Comparison of ENCODE assay signal across 17 mouse cellular contexts in the genomic region with DNA sequence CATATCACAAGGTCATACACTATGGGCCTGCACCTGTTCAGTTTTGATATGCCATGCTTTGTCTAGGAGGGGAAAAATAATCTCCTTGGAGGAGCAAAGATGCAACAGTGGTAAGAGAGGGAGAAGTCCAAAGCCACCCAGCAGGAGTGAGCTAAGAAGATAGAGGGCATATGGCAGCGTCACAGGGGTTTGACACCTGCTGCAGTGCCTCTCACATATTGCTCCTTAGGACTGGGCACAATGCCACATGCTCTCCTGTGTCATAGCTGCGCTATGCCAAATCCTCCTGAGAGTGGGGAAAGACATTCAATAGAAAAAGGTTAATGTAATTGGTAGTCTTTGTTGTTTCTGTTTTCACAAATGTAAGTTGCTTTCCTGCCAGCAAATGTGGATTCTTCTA.
DNase-seq lines count a peak whose midpoint lies in the region; ATAC-seq and TF ChIP-seq lines count a peak whose summit lies in the region.
"Had no signal": no experiment of that assay in that cellular context is flagged by ENCODE, and none has a peak within 500 bp of the region (broad histone marks: within the 10 kb centered on the region; RNA-seq: fewer than 3 reads in every experiment).

No protein-coding gene starts in this region.

- no peaks in the 10 kb centered on the region for H3K27me3 ChIP-seq in heart, postnatal 0 days (ENCODE audit: control insufficient read depth, insufficient read depth, low read length)
- H3K27me3 ChIP-seq in midbrain, embryonic 15.5 days (replicated peaks): no peaks in the 10 kb centered on the region
- no peaks in the 10 kb centered on the region for H3K27me3 ChIP-seq in midbrain, embryonic 13.5 days
- H3K27me3 ChIP-seq: heart, embryonic 13.5 days; hindbrain, embryonic 13.5 days; liver, embryonic 12.5 days; lung, embryonic 15.5 days had no signal

- peak; percentile 11 for DNase-seq in heart, postnatal 0 days (ENCODE audit: low spot score)
- no peak for DNase-seq in heart, adult 8-10 months (ENCODE audit: low spot score)
- peak; percentile 96 for DNase-seq in cerebellum, adult 8-10 months
- no peak for DNase-seq in right cerebral cortex, postnatal 10 days (ENCODE audit: low spot score in 2 of 2)
- DNase-seq in testis, postnatal 10 days (ENCODE audit: low spot score): no peak
- DNase-seq: kidney, adult 11 months; kidney, postnatal 36 days; right cerebral cortex, adult 18-20 months; thymus, postnatal 25 days had no signal

- no peak for TF ChIP-seq EP300 in heart, postnatal 0 days (IDR thresholded peaks at IDR 0.05; ENCODE audit: low read depth)

- H3K4me2 ChIP-seq in heart, postnatal 0 days (ENCODE audit: low read depth, low read length): no peak overlapping the region
- H3K4me2 ChIP-seq in midbrain, embryonic 15.5 days: no peak overlapping the region
- no peak overlapping the region for H3K4me2 ChIP-seq in midbrain, embryonic 13.5 days (replicated peaks)
- H3K4me2 ChIP-seq: heart, embryonic 13.5 days; hindbrain, embryonic 13.5 days; liver, embryonic 12.5 days; lung, embryonic 15.5 days had no signal

- no peak for TF ChIP-seq CTCF in heart, postnatal 0 days (IDR thresholded peaks at IDR 0.05; ENCODE audit: low read depth)

- no peak overlapping the region for H3K9ac ChIP-seq in heart, postnatal 0 days (replicated peaks; ENCODE audit: low read depth, low read length)
- no peak overlapping the region for H3K9ac ChIP-seq in midbrain, embryonic 15.5 days
- H3K9ac ChIP-seq in midbrain, embryonic 13.5 days (replicated peaks): no peak overlapping the region
- H3K9ac ChIP-seq: heart, embryonic 13.5 days; hindbrain, embryonic 13.5 days; liver, embryonic 12.5 days; lung, embryonic 15.5 days had no signal

- 0 out of 2 replicates have a peak, but pooled peaks cover 8% of the 10 kb centered on the region for H3K9me3 ChIP-seq in heart, postnatal 0 days (replicated peaks; ENCODE audit: control insufficient read depth, low read length)
- peaks cover 3% of the 10 kb centered on the region; the same call in 1 of the 2 replicates for H3K9me3 ChIP-seq in midbrain, embryonic 15.5 days
- H3K9me3 ChIP-seq in midbrain, embryonic 13.5 days: peaks cover 9% of the 10 kb centered on the region
- H3K9me3 ChIP-seq: heart, embryonic 13.5 days; limb, embryonic 10.5 days; liver, embryonic 12.5 days; lung, embryonic 15.5 days had no signal

- WGBS in heart, postnatal 0 days: 25% methylated on average over 2 of the region's 2 CpGs
- 46% methylated on average over 2 of the region's 2 CpGs for WGBS in midbrain, embryonic 15.5 days
- 53% methylated on average over 2 of the region's 2 CpGs for WGBS in midbrain, embryonic 13.5 days

- no peaks in the 10 kb centered on the region for H3K4me1 ChIP-seq in heart, postnatal 0 days (ENCODE audit: control insufficient read depth, insufficient read depth)
- H3K4me1 ChIP-seq in midbrain, embryonic 15.5 days: no peaks in the 10 kb centered on the region
- 0 out of 2 replicates have a peak, but pooled peaks cover 4% of the 10 kb centered on the region for H3K4me1 ChIP-seq in midbrain, embryonic 13.5 days (replicated peaks)
- H3K4me1 ChIP-seq: heart, embryonic 13.5 days; limb, embryonic 10.5 days; liver, embryonic 12.5 days; lung, embryonic 15.5 days had no signal

- no peak overlapping the region for H3K4me3 ChIP-seq in heart, postnatal 0 days (ENCODE audit: low read depth, low read length)
- no peak overlapping the region for H3K4me3 ChIP-seq in midbrain, embryonic 15.5 days
- H3K4me3 ChIP-seq in midbrain, embryonic 13.5 days (replicated peaks): no peak overlapping the region
- H3K4me3 ChIP-seq: heart, embryonic 13.5 days; hindbrain, embryonic 13.5 days; limb, embryonic 10.5 days; liver, embryonic 12.5 days; lung, embryonic 15.5 days; myocyte had no signal

- H3K36me3 ChIP-seq in heart, postnatal 0 days (replicated peaks; ENCODE audit: control insufficient read depth, insufficient read depth, low read length): no peaks in the 10 kb centered on the region
- 0 out of 2 replicates have a peak, but pooled peaks cover 5% of the 10 kb centered on the region for H3K36me3 ChIP-seq in midbrain, embryonic 15.5 days (replicated peaks)
- peaks cover 28% of the 10 kb centered on the region for H3K36me3 ChIP-seq in midbrain, embryonic 13.5 days
- H3K36me3 ChIP-seq: heart, embryonic 13.5 days; limb, embryonic 10.5 days; liver, embryonic 12.5 days; lung, embryonic 15.5 days had no signal

- H3K27ac ChIP-seq in heart, postnatal 0 days (ENCODE audit: low read depth): no peak overlapping the region
- H3K27ac ChIP-seq in midbrain, embryonic 15.5 days: no peak overlapping the region
- no peak overlapping the region for H3K27ac ChIP-seq in midbrain, embryonic 13.5 days
- H3K27ac ChIP-seq: heart, embryonic 13.5 days; hindbrain, embryonic 13.5 days; limb, embryonic 10.5 days; liver, embryonic 12.5 days; lung, embryonic 15.5 days had no signal

- ATAC-seq in heart, postnatal 0 days (ENCODE audit: insufficient read depth, low read depth): no peak
- 0 out of 2 replicates have a peak, but pooled peaks have one; percentile 33 for ATAC-seq in midbrain, embryonic 15.5 days (replicated peaks)
- ATAC-seq in midbrain, embryonic 13.5 days: no peak
- ATAC-seq: liver, embryonic 12.5 days had no signal

Comparison
In these comparisons a context has a peak if more than half of its experiments do, and no peak if none do; other contexts are left out.
1. DNase-seq: peak in heart, postnatal 0 days (single experiment) and cerebellum, adult 8-10 months (single experiment); none in heart, adult 8-10 months (single experiment), right cerebral cortex, postnatal 10 days (0 of 2) and testis, postnatal 10 days (single experiment).